Mouse (Mus musculus): Measurements from ENCODE around the gene Kat2a. TPM values are rescaled to one million over a fixed set of nuclear protein-coding genes. Genes with fewer than 3 reads are reported as not detected.

Gene Kat2a
- polyA plus RNA-seq, 1 experiment from 2014 or later: 39.0 TPM

DNA sequence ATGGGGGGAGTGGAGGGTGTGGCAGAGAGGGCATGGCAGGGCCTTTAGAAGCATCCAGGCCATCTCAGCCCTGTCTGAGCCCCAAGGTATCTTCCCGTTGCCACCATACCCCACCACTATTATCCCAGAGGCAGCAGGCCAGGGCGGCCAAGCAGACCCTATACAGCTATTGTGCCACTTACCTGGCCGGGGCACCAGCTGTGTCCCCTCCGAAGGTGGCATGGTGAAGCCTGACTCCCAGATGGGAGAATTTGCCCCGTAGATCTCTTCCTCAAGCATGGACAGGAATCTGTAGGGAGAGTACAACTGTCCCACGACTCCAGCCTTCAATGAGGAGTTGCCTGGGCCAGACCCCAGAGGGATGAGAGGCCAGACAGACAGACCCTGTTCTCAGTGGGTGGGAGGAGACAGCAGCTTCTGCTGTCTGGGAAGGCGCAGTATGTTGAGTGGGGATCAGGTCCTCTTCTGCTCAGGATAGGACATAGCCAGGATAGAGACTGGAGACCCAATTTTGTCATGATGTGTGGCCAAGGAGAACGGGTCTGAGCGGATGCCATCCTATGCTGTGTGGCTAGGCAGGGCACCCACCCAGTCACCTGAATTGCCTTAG is 3.0 kb downstream of the Kat2a start:
- DNase-seq (ENCODE audit: low spot score): no peak
- TF ChIP-seq CTCF (IDR thresholded peaks at IDR 0.05; ENCODE audit: low read depth): no peak
- Histone ChIP-seq H3K36me3 (ENCODE audit: insufficient read depth, low read length) (peaks cover 52% of the 10 kb centered on the region), H3K4me3 (replicated peaks; ENCODE audit: low read depth, low read length) (no peak overlapping the region), H3K9ac (ENCODE audit: low read depth, low read length) (no peak overlapping the region), H3K4me1 (replicated peaks; ENCODE audit: insufficient read depth, low read length) (peaks cover 17% of the 10 kb centered on the region; the same call in 1 of the 2 replicates), H3K27me3 (ENCODE audit: insufficient read depth, low read length) (no peaks in the 10 kb centered on the region), H3K9me3 (replicated peaks; ENCODE audit: low read length) (no peaks in the 10 kb centered on the region), H3K27ac (no peak overlapping the region), H3K4me2 (ENCODE audit: low read length) (no peak overlapping the region)
- ATAC-seq (replicated peaks; ENCODE audit: low FRiP score, low read depth): no peak
- 94% methylated on average over 9 of the region's 9 CpGs for WGBS

DNA sequence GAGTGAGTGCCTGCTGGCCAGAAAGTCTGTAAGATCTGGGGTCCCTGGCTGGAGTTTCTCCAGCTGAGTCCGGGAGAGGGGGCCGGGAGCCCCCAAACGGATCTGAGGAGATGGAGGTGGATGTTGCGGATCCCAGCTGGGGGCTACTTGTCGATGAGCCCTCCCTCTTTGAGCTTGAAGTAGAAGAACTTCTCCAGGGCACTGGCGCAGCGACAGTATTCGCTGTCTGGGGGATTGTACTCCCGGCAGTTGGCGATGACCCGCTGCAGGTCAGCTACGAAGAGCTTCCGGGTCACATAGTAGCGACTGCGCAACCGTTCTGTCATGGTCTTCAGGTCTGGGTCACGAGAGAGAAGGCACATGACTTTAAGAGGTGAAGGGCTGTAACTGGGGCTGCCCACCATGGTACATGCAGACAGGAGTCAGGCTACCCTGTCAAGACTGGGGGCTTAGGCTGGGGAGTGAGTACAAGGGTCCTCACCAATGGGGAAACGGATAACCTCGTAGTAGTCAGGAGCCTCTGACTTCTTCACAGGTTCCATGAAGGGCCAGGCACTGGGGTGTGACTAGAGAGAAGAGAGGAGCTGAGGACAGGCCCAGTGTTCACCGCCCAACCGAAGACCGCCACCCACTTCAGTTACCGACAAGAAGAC is 7.0 kb downstream of the Kat2a start:
- Histone ChIP-seq H3K9me3 (replicated peaks; ENCODE audit: low read length) (no peaks in the 10 kb centered on the region), H3K36me3 (ENCODE audit: insufficient read depth, low read length) (peaks cover 49% of the 10 kb centered on the region), H3K4me2 (ENCODE audit: low read length) (no peak overlapping the region), H3K27me3 (ENCODE audit: insufficient read depth, low read length) (no peaks in the 10 kb centered on the region), H3K4me1 (replicated peaks; ENCODE audit: insufficient read depth, low read length) (no peaks in the 10 kb centered on the region; the same call in 1 of the 2 replicates), H3K27ac (no peak overlapping the region), H3K4me3 (replicated peaks; ENCODE audit: low read depth, low read length) (no peak overlapping the region), H3K9ac (ENCODE audit: low read depth, low read length) (no peak overlapping the region)
- WGBS: 89% methylated on average over 23 of the region's 23 CpGs
- TF ChIP-seq CTCF (IDR thresholded peaks at IDR 0.05; ENCODE audit: low read depth): no peak
- DNase-seq (ENCODE audit: low spot score) (no peak), ATAC-seq (replicated peaks; ENCODE audit: low FRiP score, low read depth) (no peak)

DNA sequence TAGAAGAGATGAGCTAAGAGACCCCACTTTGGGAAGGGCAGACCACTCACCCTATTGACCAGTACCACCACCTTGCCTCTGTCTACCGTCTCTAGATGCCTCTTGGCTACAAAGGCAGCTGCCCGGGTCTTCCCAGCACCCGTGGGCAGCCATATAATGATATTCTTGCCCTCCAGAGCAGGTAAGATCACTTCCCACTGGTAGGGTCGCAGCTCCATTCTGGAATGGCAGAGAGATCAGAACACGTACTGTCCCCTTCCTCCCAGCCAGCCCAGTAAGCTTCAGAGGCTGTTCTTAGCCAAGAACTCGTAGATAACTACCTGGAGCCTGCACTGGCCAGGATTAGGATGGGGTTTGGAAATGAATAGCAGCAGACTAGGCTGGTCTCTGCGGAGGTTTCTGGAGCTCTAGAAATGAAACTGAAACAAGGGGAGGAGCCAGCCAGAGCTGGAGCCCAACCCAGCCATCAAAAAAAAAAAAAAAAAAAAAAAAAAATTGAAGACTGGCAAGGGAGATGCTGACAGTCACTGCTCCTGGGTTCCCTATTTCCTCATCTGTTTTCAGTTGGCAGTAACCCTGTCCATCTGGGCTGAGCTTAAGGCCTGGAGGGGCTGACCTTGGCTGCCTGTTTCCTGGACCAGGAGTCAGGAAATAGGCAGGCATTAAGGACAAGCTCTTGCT is 8.3 kb downstream of the Kat2a start, which contains the start of gene Dhx58:
Dhx58 (minus strand) TSS at position 421 of the 681 bp plus-strand sequence.
- Histone ChIP-seq H3K4me2 (ENCODE audit: low read length) (peak within 1 kb of the TSS; percentile 43), H3K4me3 (replicated peaks; ENCODE audit: low read depth, low read length) (0 out of 2 replicates have a peak within 1 kb of the TSS, but pooled peaks have one; percentile 11), H3K27me3 (ENCODE audit: insufficient read depth, low read length) (no peaks in the 10 kb centered on the region), H3K36me3 (ENCODE audit: insufficient read depth, low read length) (peaks cover 45% of the 10 kb centered on the region), H3K4me1 (replicated peaks; ENCODE audit: insufficient read depth, low read length) (no peaks in the 10 kb centered on the region; the same call in 1 of the 2 replicates), H3K27ac (peak within 1 kb of the TSS; percentile 25; the same call in 1 of the 2 replicates), H3K9ac (ENCODE audit: low read depth, low read length) (0 out of 2 replicates have a peak within 1 kb of the TSS, but pooled peaks have one; percentile 23), H3K9me3 (replicated peaks; ENCODE audit: low read length) (no peaks in the 10 kb centered on the region)
- DNase-seq (ENCODE audit: low spot score): peak; percentile 47
- TF ChIP-seq CTCF (IDR thresholded peaks at IDR 0.05; ENCODE audit: low read depth): no peak
- WGBS: 59% methylated on average over 7 of the region's 7 CpGs
- ATAC-seq (replicated peaks; ENCODE audit: low FRiP score, low read depth): no peak

DNA sequence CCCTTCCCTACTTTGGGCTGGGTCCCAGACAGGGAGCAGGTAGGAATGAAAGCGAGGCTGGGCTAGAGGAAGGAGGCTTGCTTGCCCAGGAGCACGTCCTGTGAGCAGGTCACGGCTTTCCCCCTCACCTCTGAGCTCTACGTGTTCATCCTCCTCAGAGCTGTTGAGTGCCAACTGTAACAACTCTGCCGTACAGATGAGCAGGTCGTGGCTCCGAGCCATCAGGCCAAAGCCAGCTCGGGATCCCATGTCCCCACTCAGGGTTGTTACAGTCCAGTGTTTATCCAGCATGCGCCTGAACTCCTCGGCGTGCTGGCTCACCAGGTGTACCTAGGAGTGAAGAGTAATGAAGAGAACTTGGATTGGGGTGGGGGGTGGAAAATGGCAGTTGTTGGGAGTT is 8.9 kb downstream of the Kat2a start:
- H3K27me3 ChIP-seq (ENCODE audit: insufficient read depth, low read length): no peaks in the 10 kb centered on the region
- no peak overlapping the region for H3K9ac ChIP-seq (ENCODE audit: low read depth, low read length)
- no peak overlapping the region for H3K27ac ChIP-seq
- H3K36me3 ChIP-seq (ENCODE audit: insufficient read depth, low read length): peaks cover 38% of the 10 kb centered on the region
- no peaks in the 10 kb centered on the region; the same call in 1 of the 2 replicates for H3K4me1 ChIP-seq (replicated peaks; ENCODE audit: insufficient read depth, low read length)
- no peak for ATAC-seq (replicated peaks; ENCODE audit: low FRiP score, low read depth)
- H3K4me2 ChIP-seq (ENCODE audit: low read length): peak overlapping the region; percentile 43
- no peak overlapping the region for H3K4me3 ChIP-seq (replicated peaks; ENCODE audit: low read depth, low read length)
- WGBS: 62% methylated on average over 11 of the region's 11 CpGs
- no peaks in the 10 kb centered on the region for H3K9me3 ChIP-seq (replicated peaks; ENCODE audit: low read length)
- TF ChIP-seq CTCF (IDR thresholded peaks at IDR 0.05; ENCODE audit: low read depth): no peak
- no peak for DNase-seq (ENCODE audit: low spot score)

DNA sequence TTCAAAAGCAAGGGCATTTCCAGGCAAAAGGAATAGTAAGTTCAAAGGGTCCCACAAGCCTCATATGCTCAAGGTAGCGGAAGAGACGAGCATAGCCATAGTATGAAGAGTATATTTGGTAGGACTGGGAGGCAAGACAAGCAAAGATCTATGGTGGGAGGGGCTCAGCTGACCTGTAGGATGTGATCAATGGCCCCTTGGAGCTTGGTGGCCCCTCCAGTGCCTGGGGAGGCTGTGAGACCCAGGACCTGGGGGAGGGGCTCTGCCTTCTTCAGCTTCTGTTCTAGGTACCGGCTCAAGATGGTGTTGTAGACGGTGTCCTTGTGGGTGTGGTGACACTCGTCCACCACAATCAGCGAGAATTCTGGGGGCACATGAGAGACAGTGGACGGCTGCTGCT is 9.4 kb downstream of the Kat2a start:
- 49% methylated on average over 7 of the region's 7 CpGs for WGBS
- Histone ChIP-seq H3K36me3 (ENCODE audit: insufficient read depth, low read length) (peaks cover 34% of the 10 kb centered on the region), H3K4me2 (ENCODE audit: low read length) (peak overlapping the region; percentile 43), H3K4me3 (replicated peaks; ENCODE audit: low read depth, low read length) (no peak overlapping the region), H3K9ac (ENCODE audit: low read depth, low read length) (no peak overlapping the region), H3K4me1 (replicated peaks; ENCODE audit: insufficient read depth, low read length) (no peaks in the 10 kb centered on the region; the same call in 1 of the 2 replicates), H3K27me3 (ENCODE audit: insufficient read depth, low read length) (no peaks in the 10 kb centered on the region), H3K9me3 (replicated peaks; ENCODE audit: low read length) (no peaks in the 10 kb centered on the region), H3K27ac (no peak overlapping the region)
- ATAC-seq (replicated peaks; ENCODE audit: low FRiP score, low read depth) (no peak), DNase-seq (ENCODE audit: low spot score) (no peak)
- TF ChIP-seq CTCF (IDR thresholded peaks at IDR 0.05; ENCODE audit: low read depth): no peak

Measured in kidney, postnatal 0 days (tissue).